Mouse (Mus musculus) lung, postnatal 0 days (tissue): ENCODE results near the gene Lct.

Experiments used
- CTCF ChIP-seq: IDR thresholded peaks from 2 replicates; pipeline ENCODE4 v1.5.1; 2016; ENCODE audit warnings: antibody characterized with exemption, mild to moderate bottlenecking
- EP300 ChIP-seq: IDR thresholded peaks from 2 replicates; pipeline ENCODE4 v1.6.1; 2016; ENCODE audit warnings: antibody characterized with exemption, mild to moderate bottlenecking, control low read depth

DNA sequence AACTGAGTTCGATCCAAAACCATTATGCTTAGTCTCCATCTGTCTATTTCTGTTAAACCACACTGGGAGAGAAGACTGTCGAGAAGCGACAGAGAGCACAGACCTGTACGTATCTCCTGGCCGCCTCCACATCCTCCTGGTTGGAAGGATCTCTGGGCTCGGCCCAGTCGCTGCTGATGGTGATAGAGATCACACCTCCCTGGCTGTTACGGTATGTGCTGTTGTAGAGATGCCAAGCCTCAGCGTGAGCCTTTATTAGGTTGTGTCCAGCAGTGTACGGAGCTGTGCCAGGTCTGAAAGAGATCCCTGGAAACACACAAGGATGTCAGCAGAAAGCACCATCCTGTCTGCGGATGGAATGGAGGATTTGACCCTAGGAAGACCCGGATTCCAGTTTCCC, 34.6 kb downstream of the Lct start:
- TF ChIP-seq CTCF (no peak), EP300 (no peak)
